Mouse (Mus musculus) skeletal muscle tissue, adult 2 months (tissue): ENCODE results near the gene Gnat3.
A peak's percentile ranks its signal among the peaks of the same experiment; 100 is the strongest.

Experiments
- DNase-seq: peaks from one replicate; pipeline ENCODE4 v3.0.0-alpha.2; 2012; ENCODE audit warnings: low read depth, low spot score

Gene Gnat3

GRCm38 (mm10) chr5:18006157-18006556, 43.8 kb downstream of the Gnat3 start:
- DNase-seq: peak; percentile 66

- DNase-seq: peak; percentile 25
These were observed 44.7 kb downstream of the Gnat3 start for GRCm38 (mm10) chr5:18007067-18007466.

GRCm38 (mm10) chr5:18010301-18010700, 48.0 kb downstream of the Gnat3 start:
- DNase-seq: no peak

DNA sequence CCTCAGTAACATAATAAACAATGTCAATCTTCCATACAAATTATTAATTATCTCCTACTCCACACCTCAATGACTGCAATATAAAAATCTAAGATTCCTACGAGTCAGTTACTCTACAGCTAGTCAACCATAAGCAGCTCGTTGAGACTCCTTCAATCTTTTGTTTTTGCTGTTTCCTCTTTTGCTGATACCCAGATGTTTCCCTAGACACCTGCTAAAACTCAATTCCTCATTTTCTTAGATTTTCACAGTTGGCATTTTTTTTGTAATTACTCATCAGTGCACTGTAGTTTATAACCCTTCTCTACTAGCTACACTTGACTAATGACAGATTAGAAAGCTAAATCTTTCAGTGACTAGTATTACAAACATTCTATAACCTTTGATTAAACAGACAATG, 50.8 kb downstream of the Gnat3 start:
- DNase-seq: no peak

DNA sequence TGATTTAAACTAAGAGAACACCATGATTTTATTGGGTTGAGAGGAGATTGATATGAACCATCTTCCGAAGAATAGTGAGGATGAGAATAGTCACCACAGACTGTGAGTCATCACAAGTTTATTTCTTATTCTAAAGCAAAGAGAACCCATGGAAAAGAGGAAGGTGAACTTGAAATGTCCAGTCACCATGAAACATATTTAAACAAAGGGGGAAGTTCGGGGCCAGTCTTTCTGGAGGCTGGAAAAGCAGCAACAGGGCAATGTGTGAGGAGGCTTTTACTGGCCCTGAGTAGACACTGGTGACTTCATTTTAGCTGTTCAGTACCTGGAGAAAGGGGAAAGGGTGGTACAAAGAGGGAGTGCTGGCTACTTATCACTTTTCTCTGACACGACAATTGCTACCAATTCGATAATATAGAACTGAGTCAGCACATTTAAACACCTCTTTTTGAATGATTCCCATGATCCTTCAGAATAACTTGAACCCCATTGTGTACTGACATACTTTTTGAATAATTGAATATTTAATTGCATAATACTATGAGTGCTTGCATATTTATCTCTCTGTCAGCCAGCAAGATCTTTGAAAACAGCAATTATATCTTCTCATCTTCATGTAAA, 52.0 kb downstream of the Gnat3 start:
- DNase-seq: no peak

DNA sequence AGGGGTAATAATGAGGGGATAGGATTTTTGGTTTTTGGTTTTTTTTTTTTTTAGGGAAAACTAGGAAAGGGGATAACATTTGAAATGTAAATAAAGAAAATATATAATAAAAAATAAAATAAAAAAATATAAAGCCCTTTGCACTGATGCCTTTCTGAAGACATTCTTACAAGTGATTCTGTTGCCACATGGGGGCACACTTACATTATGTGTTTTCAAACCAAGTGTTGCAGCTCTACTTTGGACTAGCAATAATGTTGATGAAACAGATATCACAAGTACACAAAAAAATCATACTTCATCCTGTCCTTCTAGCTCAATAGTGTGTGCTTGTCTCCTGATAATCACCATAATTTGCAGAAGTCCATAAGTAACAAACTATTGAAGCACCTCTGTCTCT, 61.0 kb downstream of the Gnat3 start:
- DNase-seq: no peak

DNA sequence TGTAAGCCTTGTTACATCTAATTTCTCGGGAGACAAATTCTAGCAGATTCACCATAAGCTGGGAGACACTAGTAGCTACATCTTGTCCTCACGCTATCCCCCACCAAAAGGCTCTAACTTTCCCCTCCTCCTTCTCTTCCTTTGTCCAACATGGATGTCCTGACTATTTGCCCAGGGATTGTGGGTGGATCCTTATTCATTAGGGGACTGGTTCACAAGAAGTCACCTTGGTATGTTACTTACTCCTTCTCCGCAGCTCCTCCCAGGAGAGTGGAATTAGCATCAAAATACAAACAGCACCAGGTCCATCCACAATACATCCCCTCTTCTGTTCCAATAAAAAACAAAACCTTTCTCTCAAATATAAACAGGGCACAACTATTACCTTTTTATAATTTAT, 65.2 kb downstream of the Gnat3 start:
- no peak for DNase-seq

DNA sequence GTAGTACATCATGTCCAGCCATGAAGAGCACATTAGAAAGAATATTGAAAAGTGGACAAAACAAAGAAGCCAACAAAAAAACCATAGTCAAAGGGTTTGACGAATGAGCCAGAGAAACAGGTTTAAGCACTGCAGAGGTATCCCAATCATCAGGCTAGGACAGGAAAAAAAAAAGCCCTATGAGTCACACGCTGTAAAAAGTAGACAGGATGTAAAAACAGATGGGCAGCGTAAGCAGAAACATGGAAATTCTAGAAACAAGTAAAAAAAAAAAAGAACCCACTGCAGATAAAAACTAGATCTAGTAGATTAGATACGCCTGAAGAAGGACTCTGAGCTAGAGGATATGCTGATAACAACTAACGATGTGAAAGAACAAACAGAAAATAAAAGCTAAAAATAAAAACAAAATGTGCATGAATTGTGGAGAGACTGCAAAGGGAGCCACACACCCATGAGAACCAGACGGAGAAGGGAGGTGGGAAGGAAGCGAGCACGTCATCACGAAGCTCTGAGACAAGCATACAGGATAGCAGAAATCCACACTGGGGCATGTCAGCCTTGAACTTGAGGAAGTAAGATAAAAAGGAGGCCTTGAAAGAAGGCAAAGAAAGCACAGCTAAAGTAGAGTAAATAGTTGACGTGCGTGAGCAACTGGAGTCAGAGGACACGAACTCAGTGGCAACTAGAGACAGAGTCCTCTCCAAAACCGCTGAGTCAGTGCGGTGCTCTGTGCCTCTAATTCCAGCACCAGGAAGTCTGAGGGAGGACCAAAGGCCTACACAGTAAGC, 73.7 kb downstream of the Gnat3 start:
- DNase-seq: peak; percentile 10

- DNase-seq: peak; percentile 63
These were observed 80.7 kb downstream of the Gnat3 start for GRCm38 (mm10) chr5:18043022-18043421.

DNA sequence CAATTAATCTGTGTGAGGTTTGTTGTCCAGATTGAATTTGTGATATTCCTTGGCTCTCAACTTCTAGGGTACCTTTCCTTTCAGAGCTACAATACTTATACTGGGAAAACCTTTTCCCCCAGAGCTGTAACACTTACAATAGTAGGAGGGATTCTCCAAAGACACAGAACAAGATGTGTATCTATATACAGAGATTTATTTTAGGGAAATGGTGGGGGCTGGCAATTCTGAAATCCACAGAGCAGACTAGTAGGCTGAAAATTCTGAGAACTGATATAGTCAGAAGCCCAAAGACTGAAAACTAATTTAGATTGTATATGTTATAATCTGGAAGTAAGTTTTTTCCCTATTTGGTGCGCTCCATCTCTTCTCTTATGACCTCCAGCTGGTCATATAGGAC, 86.5 kb downstream of the Gnat3 start:
- DNase-seq: no peak

DNA sequence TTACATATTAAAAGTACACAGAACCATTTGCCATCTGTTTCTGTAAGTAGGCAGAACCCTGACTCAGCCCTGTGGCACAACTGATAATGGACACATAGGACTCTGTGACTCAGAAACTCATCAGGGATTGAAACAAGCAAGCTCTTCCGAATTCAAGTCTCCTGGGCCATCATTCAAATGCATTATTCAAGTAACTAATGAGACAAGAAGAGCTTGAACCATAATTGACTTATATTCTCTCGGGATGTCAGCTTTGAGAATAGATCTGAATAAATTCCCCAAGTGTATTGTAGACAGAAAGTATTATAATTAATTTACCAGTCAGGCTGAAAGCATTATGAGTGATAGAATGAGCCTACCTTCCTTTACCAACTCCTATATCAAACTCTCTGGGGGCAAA, 93.0 kb downstream of the Gnat3 start:
- no peak for DNase-seq
